Mouse (Mus musculus): ENCODE measurements around the gene Ablim1.

The Ablim1 gene

DNA sequence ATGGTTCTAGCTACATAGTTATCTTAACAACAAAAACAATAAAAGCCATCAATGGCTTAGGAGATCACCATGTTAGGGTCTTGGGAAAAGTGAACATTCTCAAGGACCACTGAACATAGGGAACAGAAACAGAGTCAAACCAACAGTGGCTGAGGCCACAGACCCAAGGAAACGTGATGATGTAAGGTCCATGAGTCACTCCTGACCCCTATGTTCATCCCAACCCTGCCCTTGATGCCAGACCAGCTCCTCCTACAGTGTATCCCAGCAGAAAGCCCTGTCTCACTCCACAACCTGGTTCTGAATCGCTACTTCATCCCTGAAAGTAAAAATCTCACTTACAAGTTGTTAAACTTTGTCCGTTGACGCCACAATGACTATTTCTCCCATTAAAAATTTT is 86.1 kb downstream of the Ablim1 start:
- peak; percentile 46 to 85 for DNase-seq (ENCODE audit: inconsistent age in 2 of 2, low spot score in 1 of 2)

DNA sequence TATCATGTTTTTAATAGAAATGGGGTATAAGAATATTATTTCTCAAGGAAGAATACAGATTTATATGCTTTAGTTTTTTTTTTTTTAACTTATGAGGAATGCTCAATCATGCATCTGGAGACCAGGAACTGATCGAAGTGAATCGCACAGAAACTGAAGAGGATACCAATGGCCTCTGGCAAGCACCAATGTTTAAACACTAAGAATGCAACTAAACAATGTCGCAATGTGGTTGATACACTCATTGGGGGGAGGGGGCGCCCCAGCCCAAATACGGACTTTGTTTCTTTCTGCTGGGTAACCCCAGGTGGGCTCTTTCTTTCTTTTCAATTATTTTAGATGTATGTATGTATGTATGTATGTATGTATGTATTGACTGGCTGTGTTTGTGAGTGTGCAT is 90.3 kb downstream of the Ablim1 start:
- DNase-seq (ENCODE audit: inconsistent age in 2 of 2, low spot score in 1 of 2): no peak

DNA sequence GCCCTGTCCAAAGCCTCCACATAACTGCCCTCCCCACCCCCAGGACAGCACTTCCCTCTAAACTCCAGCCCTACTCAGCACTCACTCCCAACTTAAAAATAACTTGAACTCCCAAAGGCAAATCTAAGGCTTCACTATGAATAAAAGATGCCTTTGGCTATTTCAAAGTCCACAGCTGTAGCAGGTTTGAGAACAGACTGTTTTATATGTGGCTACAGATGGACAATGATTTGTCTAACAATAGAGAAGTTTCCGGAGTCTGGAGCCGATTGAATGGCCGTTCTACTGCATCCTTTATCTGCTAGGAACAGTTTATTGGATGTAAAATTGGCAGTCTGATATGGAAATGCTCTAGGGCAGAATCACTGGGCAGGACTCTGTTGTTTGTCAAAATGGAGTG is 91.0 kb downstream of the Ablim1 start:
- DNase-seq (ENCODE audit: inconsistent age in 2 of 2, low spot score in 1 of 2): peak in 1 of 2 experiments; percentile 58

DNA sequence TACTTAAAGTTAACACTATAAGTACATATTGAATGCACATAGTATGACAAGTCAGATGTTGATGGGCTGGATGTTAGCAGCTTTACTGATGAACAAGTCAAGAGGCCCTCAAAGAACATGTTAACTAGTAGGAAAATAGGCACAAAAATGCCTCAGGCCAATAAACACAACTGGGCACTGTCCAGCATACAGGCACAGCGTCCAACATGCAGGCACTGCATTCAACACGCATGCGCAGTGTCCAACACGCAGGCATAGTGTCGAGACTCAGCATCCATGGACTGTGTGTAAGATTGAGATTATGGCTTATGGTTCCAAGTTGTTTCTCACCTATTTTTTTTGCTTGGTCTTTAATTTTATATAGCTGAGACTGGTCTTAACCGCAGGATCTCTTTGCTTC is 92.1 kb downstream of the Ablim1 start:
- DNase-seq (ENCODE audit: inconsistent age in 2 of 2, low spot score in 1 of 2): no peak

DNA sequence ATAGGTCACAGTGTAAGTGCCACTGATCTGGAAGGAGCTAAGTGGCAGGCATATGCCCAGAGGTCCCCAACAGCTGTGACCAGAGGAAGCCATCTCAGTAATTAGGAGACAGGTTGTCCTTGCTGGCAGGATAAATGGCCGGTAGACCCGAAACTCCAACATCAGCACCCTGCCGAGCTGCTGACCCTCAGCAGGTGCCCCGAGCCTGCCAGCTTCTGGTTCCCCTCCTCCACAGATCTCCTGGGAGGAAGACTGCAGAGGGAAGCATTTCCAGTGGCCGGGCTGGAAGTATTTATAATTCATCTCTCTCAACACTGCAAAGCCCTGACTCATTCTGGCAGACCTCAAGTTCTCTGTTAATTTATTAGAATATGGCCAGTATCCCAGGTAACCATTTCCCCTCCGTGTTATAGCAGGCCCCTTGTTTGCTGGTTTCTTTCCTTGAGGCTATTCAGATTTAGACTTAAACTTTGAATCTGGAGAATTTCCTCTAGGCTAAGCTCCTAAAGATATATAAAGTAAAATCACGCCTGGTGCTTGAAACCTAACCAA is 93.0 kb downstream of the Ablim1 start:
- DNase-seq (ENCODE audit: inconsistent age in 2 of 2, low spot score in 1 of 2): no peak

DNA sequence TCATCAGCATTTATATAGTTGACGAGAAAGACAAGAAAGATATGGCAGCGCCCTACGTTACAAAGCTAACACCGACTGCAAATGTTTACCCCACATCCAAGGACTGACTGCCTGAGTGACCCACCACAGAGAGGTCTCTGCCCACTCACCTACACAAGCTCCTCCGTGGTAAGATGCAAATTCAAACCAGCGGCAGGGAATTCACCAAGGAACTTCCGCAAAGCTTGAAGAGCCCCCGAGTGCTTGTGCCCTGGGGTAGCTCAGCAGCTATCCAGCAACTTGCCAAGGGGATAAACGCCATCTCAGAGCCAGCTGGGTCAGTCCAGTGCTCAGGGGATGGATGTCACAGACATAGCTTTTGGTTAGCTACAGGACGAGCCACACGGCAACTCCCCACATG is 95.0 kb downstream of the Ablim1 start:
- DNase-seq (ENCODE audit: inconsistent age in 2 of 2, low spot score in 1 of 2): no peak

GRCm38 (mm10) chr19:57217161-57217560 is 97.6 kb downstream of the Ablim1 start:
- DNase-seq (ENCODE audit: inconsistent age in 2 of 2, low spot score in 1 of 2): no peak

GRCm38 (mm10) chr19:57215527-57215926 is 99.2 kb downstream of the Ablim1 start:
- DNase-seq (ENCODE audit: inconsistent age in 2 of 2, low spot score in 1 of 2): no peak

DNA sequence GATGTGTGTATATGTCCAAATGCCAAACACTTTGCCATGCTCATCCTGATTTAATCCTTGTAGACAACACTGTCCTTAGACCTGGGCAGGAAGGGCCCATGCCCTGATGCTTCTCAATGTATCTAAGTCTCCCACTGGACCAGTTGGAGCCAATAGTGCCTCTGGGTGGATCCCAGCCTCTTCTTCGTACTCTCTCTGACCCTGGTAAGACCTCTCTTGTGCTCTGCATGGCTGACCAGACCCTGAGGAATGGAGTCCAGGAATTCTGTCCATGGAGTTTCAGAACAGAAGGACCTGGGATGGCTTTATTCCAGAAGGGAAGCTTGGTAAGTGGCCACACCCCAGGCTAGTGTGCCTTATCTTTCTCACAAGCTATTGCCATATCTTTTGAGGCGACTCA is 102.3 kb downstream of the Ablim1 start:
- no peak for DNase-seq (ENCODE audit: inconsistent age in 2 of 2, low spot score in 1 of 2)

- DNase-seq (ENCODE audit: inconsistent age in 2 of 2, low spot score in 1 of 2): peak in 1 of 2 experiments; percentile 44
These were observed 103.1 kb downstream of the Ablim1 start for GRCm38 (mm10) chr19:57211444-57212111.

DNA sequence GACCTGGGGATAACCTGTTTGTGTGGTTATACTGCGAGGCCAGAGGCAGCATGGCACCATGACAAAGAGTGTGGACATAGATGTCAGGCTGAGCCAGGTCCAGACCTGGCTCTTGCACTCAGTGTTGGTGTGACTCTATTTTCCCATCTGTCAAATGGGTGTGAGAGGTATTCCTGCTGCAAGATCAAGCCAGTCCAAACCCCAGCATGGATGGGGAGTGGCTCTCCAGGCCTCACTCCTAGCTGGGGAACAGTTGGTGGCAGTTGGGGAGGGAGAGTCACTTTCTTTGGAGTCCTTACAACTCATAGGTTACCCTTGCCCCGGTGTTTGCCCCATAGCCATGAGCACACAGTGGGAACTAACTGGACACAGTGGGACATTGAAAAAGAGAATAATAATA is 103.8 kb downstream of the Ablim1 start:
- no peak for DNase-seq (ENCODE audit: inconsistent age in 2 of 2, low spot score in 1 of 2)

DNA sequence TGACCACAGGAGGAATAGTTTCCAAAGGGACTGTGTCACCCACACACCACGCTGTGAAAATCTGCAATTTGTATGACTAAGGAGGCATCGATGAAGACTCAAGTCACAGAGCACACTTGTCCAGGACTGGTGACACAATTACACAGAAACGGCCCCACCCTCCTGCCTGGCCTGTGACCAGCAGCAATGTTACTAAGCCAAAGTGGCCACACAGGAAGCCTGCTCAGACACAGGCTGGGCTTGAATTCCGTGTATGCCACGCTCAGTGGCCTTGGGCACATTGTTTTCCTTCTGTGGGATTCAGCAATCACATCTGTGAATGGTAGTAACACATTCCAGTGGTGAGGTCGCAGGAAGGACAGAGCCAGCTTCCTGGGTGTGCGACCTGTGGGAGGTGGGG is 110.6 kb downstream of the Ablim1 start:
- peak in 1 of 2 experiments; percentile 73 for DNase-seq (ENCODE audit: inconsistent age in 2 of 2, low spot score in 1 of 2)

GRCm38 (mm10) chr19:57202554-57202953 is 112.2 kb downstream of the Ablim1 start:
- no peak for DNase-seq (ENCODE audit: inconsistent age in 2 of 2, low spot score in 1 of 2)

DNA sequence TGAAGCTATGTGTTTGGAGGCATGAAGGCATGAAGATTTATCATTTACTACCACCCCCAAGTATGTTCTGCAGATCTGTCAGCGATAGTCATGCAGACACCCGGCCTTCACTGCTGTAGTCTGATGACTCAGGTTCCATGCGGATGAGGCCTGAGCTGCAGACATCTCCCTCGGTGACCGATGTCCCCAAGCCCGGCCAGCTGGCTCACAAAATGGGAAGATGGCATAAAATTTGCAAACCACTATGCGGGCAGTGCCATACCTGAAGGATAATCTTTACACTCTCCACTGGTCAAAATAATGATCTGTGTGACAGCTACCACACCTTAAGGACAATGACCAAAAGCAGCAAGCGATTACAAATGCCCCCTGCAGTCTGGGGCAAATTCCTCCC is 113.6 kb downstream of the Ablim1 start:
- peak in 1 of 2 experiments; percentile 52 for DNase-seq (ENCODE audit: inconsistent age in 2 of 2, low spot score in 1 of 2)

DNA sequence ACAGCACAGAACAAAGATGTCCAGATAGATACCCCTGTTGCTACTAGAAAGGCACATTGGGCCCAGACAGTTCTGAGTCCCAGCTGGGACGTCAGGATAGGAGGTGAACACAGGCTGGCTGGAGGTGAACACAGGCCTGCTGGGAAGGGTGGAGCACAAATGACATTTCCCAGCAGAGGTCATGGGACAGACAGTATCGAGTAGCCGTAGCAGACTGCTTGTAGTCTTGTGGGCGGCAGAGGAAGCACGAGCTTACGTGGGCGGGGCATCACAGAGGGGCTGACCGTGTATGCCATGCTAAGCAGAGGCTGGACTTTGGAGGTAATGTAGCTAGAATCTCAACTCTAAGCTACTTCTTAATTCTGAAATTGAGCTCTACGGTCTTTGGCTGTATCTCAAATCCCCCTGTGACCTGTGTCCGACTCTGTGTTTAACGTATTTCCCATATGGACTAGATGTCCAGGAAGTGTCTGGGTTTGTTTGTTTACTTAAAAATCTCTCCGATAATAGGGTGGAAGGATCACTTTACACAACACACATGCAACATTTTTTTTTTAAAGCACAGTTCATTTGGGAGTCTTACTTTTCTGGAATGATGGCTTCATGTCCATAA is 114.1 kb downstream of the Ablim1 start:
- DNase-seq (ENCODE audit: inconsistent age in 2 of 2, low spot score in 1 of 2): no peak

DNA sequence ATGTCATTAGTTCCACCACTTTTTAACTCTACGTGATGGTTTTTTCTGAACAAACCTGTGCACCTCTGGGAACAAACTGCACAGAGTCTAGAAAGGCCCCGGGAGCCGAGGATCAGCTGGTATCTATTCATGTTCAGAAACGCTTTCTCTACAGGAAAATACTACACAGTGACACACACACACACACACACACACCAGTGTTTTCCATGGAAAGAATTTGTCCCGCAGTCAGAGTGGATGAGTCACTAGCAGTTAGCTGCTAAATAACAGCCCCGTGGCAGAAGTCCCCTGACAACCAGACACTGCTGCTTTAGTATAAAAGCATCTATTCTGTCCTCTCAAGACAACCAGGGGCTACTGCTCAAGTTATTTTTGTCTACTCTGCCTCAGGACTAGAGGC is 115.4 kb downstream of the Ablim1 start:
- DNase-seq (ENCODE audit: inconsistent age in 2 of 2, low spot score in 1 of 2): peak in 1 of 2 experiments; percentile 62

DNA sequence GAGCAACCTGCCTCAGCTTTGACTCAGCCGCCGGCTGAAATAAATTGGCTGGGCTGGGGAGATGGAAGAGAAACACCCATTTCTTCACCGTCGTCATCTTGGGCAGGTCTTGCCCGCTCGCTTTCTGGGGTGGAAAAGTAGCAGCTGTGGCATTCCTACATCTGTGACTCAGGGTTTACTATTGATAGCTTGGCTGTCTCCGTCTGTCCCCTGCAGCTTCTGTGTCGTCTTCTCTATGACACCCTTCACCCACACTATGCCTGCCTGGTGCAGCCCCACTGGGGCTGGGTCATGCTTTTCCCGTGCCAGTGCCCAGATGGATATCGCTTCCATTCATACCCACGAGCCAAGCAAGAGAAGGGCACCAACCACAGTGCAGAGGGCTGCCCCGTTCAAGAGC is 116.2 kb downstream of the Ablim1 start:
- DNase-seq (ENCODE audit: inconsistent age in 2 of 2, low spot score in 1 of 2): no peak

- DNase-seq (ENCODE audit: inconsistent age in 2 of 2, low spot score in 1 of 2): no peak
These were observed 116.7 kb downstream of the Ablim1 start for GRCm38 (mm10) chr19:57198029-57198428.

DNA sequence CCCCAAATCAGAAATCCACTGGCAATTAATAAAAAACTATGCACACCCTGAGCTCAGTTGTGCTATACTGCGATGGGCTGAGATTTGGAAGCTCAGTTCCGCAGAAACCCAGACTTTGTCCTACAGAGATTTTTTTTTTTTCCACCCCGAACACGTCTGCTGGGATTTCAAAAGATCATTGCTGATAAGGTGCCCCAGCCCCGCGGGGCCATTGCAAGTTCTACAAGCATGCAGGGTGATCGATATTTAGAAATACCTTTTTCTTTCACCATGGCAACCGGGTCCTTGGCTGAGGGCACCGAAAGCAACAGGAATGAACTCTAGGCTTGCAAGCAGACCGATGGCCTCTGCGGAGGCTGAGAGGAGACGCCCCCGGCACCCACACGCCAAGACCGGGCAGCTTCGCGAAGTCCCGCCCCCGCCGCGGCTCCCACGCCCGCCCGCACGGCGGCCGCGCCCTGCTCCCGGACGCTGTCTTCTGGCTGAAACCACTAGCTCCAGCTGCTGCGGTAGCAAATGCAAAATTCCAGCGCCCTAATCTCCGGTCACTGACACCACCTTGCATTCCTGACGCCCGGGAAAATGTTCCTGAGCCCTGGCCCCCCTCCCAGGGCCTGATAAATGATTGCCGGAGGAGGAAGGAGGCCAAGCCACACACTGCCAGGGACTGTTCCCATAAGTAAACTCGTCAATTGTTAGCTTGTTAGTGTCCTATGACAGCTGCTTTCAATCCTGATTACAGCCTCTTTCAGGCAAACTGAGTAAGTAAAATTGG is 117.5 kb downstream of the Ablim1 start:
- peak; percentile 71 to 88 for DNase-seq (ENCODE audit: inconsistent age in 2 of 2, low spot score in 1 of 2)

GRCm38 (mm10) chr19:57196616-57197015 is 118.1 kb downstream of the Ablim1 start:
- no peak for DNase-seq (ENCODE audit: inconsistent age in 2 of 2, low spot score in 1 of 2)

- peak in 1 of 2 experiments; percentile 52 for DNase-seq (ENCODE audit: inconsistent age in 2 of 2, low spot score in 1 of 2)
These were observed 119.4 kb downstream of the Ablim1 start for GRCm38 (mm10) chr19:57195169-57195930.
